Mouse (Mus musculus): ENCODE measurements around the gene Cdk2ap2. TPM values are rescaled to one million over a fixed set of nuclear protein-coding genes. Genes with fewer than 3 reads are reported as not detected.
"Not testable (repeated sequence)": the region's sequence is repeated elsewhere in the genome, so short reads cannot be mapped to it uniquely, and the experiment has no call there.

Cdk2ap2 gene
- 74.4 and 84.3 TPM in 2 replicates for polyA plus RNA-seq (2014; fragmentation: Nextera tagmentation; extraction: Ambion mirVana)

GRCm38 (mm10) chr19:4096642-4097440, at the start of gene Cdk2ap2:
TSS of gene Cdk2ap2 (plus strand) at chr19:4097182.
- peak; percentile 90 for ATAC-seq (ENCODE audit: low FRiP score)
- peak; percentile 100 for DNase-seq (ENCODE audit: low spot score)
- Histone ChIP-seq H3K9ac (ENCODE audit: low read depth, low read length) (peak within 1 kb of the TSS; percentile 69), H3K9me3 (ENCODE audit: control insufficient read depth, low read length) (no peaks in the 10 kb centered on the region), H3K36me3 (ENCODE audit: control insufficient read depth, insufficient read depth, low read length) (no peaks in the 10 kb centered on the region), H3K4me3 (ENCODE audit: low read depth, low read length) (peak within 1 kb of the TSS; percentile 57), H3K27me3 (ENCODE audit: control insufficient read depth, insufficient read depth, low read length) (peaks cover 18% of the 10 kb centered on the region), H3K4me1 (replicated peaks; ENCODE audit: control insufficient read depth, insufficient read depth, low read length) (peaks cover 14% of the 10 kb centered on the region), H3K27ac (ENCODE audit: low read depth, low read length) (peak within 1 kb of the TSS; percentile 86), H3K4me2 (replicated peaks; ENCODE audit: low read depth, low read length) (peak within 1 kb of the TSS; percentile 61)
- under 1% methylated on average over 65 of the region's 65 CpGs for WGBS

- 20% methylated on average over 4 of the region's 4 CpGs for WGBS
- ATAC-seq (ENCODE audit: low FRiP score) (no peak), DNase-seq (ENCODE audit: low spot score) (peak; percentile 90)
- Histone ChIP-seq H3K4me2 (replicated peaks; ENCODE audit: low read depth, low read length) (no peak overlapping the region), H3K9me3 (ENCODE audit: control insufficient read depth, low read length) (no peaks in the 10 kb centered on the region), H3K36me3 (ENCODE audit: control insufficient read depth, insufficient read depth, low read length) (no peaks in the 10 kb centered on the region), H3K4me1 (replicated peaks; ENCODE audit: control insufficient read depth, insufficient read depth, low read length) (no peaks in the 10 kb centered on the region), H3K4me3 (ENCODE audit: low read depth, low read length) (no peak overlapping the region), H3K27ac (ENCODE audit: low read depth, low read length) (no peak overlapping the region), H3K27me3 (ENCODE audit: control insufficient read depth, insufficient read depth, low read length) (no peaks in the 10 kb centered on the region), H3K9ac (ENCODE audit: low read depth, low read length) (no peak overlapping the region)
Measured at GRCm38 (mm10) chr19:4047859-4048258, 49.1 kb upstream of the Cdk2ap2 start.

- not testable (repeated sequence) for H3K36me3 ChIP-seq (ENCODE audit: control insufficient read depth, insufficient read depth, low read length); H3K4me1 ChIP-seq (replicated peaks; ENCODE audit: control insufficient read depth, insufficient read depth, low read length); H3K27ac ChIP-seq (ENCODE audit: low read depth, low read length); H3K4me3 ChIP-seq (ENCODE audit: low read depth, low read length); H3K27me3 ChIP-seq (ENCODE audit: control insufficient read depth, insufficient read depth, low read length); H3K4me2 ChIP-seq (replicated peaks; ENCODE audit: low read depth, low read length); H3K9ac ChIP-seq (ENCODE audit: low read depth, low read length); ATAC-seq (ENCODE audit: low FRiP score); DNase-seq (ENCODE audit: low spot score); H3K9me3 ChIP-seq (ENCODE audit: control insufficient read depth, low read length)
- WGBS: 81% methylated on average over 5 of the region's 5 CpGs
Measured at GRCm38 (mm10) chr19:4049069-4049468, 47.9 kb upstream of the Cdk2ap2 start.

GRCm38 (mm10) chr19:4051016-4051415, 46.0 kb upstream of the Cdk2ap2 start:
- no peak overlapping the region for H3K4me2 ChIP-seq (replicated peaks; ENCODE audit: low read depth, low read length)
- H3K27me3 ChIP-seq (ENCODE audit: control insufficient read depth, insufficient read depth, low read length): no peaks in the 10 kb centered on the region
- no peak for ATAC-seq (ENCODE audit: low FRiP score)
- no peaks in the 10 kb centered on the region for H3K9me3 ChIP-seq (ENCODE audit: control insufficient read depth, low read length)
- WGBS: 95% methylated on average over 5 of the region's 5 CpGs
- no peak overlapping the region for H3K27ac ChIP-seq (ENCODE audit: low read depth, low read length)
- H3K4me1 ChIP-seq (replicated peaks; ENCODE audit: control insufficient read depth, insufficient read depth, low read length): no peaks in the 10 kb centered on the region
- no peak for DNase-seq (ENCODE audit: low spot score)
- no peak overlapping the region for H3K9ac ChIP-seq (ENCODE audit: low read depth, low read length)
- no peak overlapping the region for H3K4me3 ChIP-seq (ENCODE audit: low read depth, low read length)
- H3K36me3 ChIP-seq (ENCODE audit: control insufficient read depth, insufficient read depth, low read length): no peaks in the 10 kb centered on the region

- no peak for ATAC-seq (ENCODE audit: low FRiP score)
- WGBS: 54% methylated on average over 10 of the region's 10 CpGs
- H3K9ac ChIP-seq (ENCODE audit: low read depth, low read length): no peak overlapping the region
Measured at GRCm38 (mm10) chr19:4051741-4052515, 45.1 kb upstream of the Cdk2ap2 start.

GRCm38 (mm10) chr19:4052516-4053030, 44.4 kb upstream of the Cdk2ap2 start:
- no peaks in the 10 kb centered on the region for H3K4me1 ChIP-seq (replicated peaks; ENCODE audit: control insufficient read depth, insufficient read depth, low read length)
- no peaks in the 10 kb centered on the region for H3K9me3 ChIP-seq (ENCODE audit: control insufficient read depth, low read length)
- ATAC-seq (ENCODE audit: low FRiP score) (no peak), DNase-seq (ENCODE audit: low spot score) (no peak)
- no peaks in the 10 kb centered on the region for H3K27me3 ChIP-seq (ENCODE audit: control insufficient read depth, insufficient read depth, low read length)
- H3K36me3 ChIP-seq (ENCODE audit: control insufficient read depth, insufficient read depth, low read length): no peaks in the 10 kb centered on the region
- no peak overlapping the region for H3K4me3 ChIP-seq (ENCODE audit: low read depth, low read length)
- WGBS: 75% methylated on average over 5 of the region's 5 CpGs
- no peak overlapping the region for H3K9ac ChIP-seq (ENCODE audit: low read depth, low read length)
- H3K4me2 ChIP-seq (replicated peaks; ENCODE audit: low read depth, low read length): no peak overlapping the region
- no peak overlapping the region for H3K27ac ChIP-seq (ENCODE audit: low read depth, low read length)

More at GRCm38 (mm10) chr19:4051741-4052515, 45.1 kb upstream of the Cdk2ap2 start:
- Histone ChIP-seq H3K27ac (ENCODE audit: low read depth, low read length) (no peak overlapping the region), H3K36me3 (ENCODE audit: control insufficient read depth, insufficient read depth, low read length) (no peaks in the 10 kb centered on the region), H3K4me2 (replicated peaks; ENCODE audit: low read depth, low read length) (no peak overlapping the region), H3K27me3 (ENCODE audit: control insufficient read depth, insufficient read depth, low read length) (no peaks in the 10 kb centered on the region), H3K4me1 (replicated peaks; ENCODE audit: control insufficient read depth, insufficient read depth, low read length) (no peaks in the 10 kb centered on the region), H3K4me3 (ENCODE audit: low read depth, low read length) (no peak overlapping the region), H3K9me3 (ENCODE audit: control insufficient read depth, low read length) (no peaks in the 10 kb centered on the region)
- peak; percentile 81 for DNase-seq (ENCODE audit: low spot score)

GRCm38 (mm10) chr19:4054613-4055012, 42.4 kb upstream of the Cdk2ap2 start:
- DNase-seq (ENCODE audit: low spot score): no peak
- H3K9me3 ChIP-seq (ENCODE audit: control insufficient read depth, low read length): no peaks in the 10 kb centered on the region
- no peak for ATAC-seq (ENCODE audit: low FRiP score)
- no peaks in the 10 kb centered on the region for H3K27me3 ChIP-seq (ENCODE audit: control insufficient read depth, insufficient read depth, low read length)
- H3K36me3 ChIP-seq (ENCODE audit: control insufficient read depth, insufficient read depth, low read length): no peaks in the 10 kb centered on the region
- no peaks in the 10 kb centered on the region for H3K4me1 ChIP-seq (replicated peaks; ENCODE audit: control insufficient read depth, insufficient read depth, low read length)
- H3K4me2 ChIP-seq (replicated peaks; ENCODE audit: low read depth, low read length): no peak overlapping the region
- whole genome bisulfite sequencing: 90% methylated on average over 5 of the region's 5 CpGs
- H3K4me3 ChIP-seq (ENCODE audit: low read depth, low read length): no peak overlapping the region
- H3K9ac ChIP-seq (ENCODE audit: low read depth, low read length): no peak overlapping the region
- no peak overlapping the region for H3K27ac ChIP-seq (ENCODE audit: low read depth, low read length)

- H3K9ac ChIP-seq (ENCODE audit: low read depth, low read length): no peak overlapping the region
- H3K4me3 ChIP-seq (ENCODE audit: low read depth, low read length): no peak overlapping the region
- no peaks in the 10 kb centered on the region for H3K9me3 ChIP-seq (ENCODE audit: control insufficient read depth, low read length)
- H3K4me2 ChIP-seq (replicated peaks; ENCODE audit: low read depth, low read length): no peak overlapping the region
- DNase-seq (ENCODE audit: low spot score) (no peak), ATAC-seq (ENCODE audit: low FRiP score) (no peak)
- no peaks in the 10 kb centered on the region for H3K4me1 ChIP-seq (replicated peaks; ENCODE audit: control insufficient read depth, insufficient read depth, low read length)
- 77% methylated on average over 8 of the region's 8 CpGs for WGBS
- no peaks in the 10 kb centered on the region for H3K36me3 ChIP-seq (ENCODE audit: control insufficient read depth, insufficient read depth, low read length)
- no peak overlapping the region for H3K27ac ChIP-seq (ENCODE audit: low read depth, low read length)
- H3K27me3 ChIP-seq (ENCODE audit: control insufficient read depth, insufficient read depth, low read length): no peaks in the 10 kb centered on the region
Measured at GRCm38 (mm10) chr19:4055216-4055946, 41.6 kb upstream of the Cdk2ap2 start.
